Mouse (Mus musculus): Measurements from ENCODE around the gene Fbf1.
"Not testable (repeated sequence)": the region's sequence is repeated elsewhere in the genome, so short reads cannot be mapped to it uniquely, and the experiment has no call there.

Gene Fbf1

DNA sequence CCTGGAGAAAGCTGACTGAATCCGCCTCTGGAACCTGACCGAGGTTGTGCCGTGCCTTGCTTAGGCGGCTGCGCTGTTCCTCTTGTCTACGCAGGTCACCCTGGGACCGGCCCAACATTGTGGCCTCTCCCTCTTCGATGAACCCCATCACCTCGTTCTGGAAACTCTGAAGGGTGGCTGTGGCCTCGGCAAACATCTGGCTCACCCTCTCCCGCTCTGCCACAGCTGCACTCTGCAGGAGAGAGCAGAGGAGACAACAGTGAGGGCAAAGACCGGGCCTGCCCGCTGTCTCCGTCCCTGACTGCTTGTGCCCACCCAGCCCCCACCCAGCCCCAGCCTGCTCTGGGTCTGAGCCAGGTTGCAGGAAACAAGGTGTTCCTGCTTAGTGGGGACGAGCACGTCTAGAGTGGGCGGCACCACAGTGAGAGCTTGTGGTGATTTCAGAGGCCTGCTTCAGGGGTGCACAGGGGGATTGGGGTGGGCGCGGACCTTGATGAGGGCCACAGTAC lies 60.1 kb downstream of the Fbf1 start:
- DNase-seq (ENCODE audit: low spot score): no peak

DNA sequence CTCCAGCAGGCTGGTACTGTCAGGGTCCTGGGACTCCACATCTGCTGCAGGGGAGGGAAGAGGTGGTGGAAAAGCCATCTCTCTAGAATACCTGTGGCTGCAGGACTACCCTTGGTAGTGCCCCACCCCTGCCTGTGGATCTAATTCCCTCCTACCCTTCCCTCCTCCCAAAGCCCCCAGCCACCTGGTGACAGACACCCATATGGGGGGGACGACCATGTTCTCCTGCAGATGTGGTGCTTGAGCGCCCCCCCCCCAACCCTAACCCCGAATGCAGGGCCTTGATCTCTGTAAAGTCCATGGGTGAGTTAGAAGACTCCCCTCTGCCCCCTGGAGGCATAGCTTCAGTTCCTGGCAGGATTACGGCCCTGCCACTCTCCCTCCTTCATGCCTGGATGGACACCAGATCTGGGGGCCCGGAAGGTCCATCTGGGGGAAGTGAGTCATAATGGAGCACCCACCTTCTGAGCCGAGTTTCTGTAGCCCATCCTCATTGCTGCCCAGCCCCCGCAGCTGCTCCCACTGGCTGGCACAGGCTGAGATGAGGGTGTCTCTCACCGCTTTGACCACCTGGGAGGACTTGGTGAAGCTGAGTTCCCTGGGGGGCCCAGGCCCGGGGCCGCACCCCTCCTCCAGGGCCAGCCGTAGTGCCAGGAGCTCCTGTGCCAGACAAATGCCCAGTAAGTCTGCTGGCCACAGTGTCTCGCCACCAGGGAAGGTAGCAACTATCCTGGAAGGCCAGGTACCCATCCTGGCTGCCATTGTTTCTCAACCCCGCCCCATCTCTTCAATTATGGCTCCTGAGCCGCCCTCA lies 60.8 kb downstream of the Fbf1 start:
- no peak for DNase-seq (ENCODE audit: low spot score)

DNA sequence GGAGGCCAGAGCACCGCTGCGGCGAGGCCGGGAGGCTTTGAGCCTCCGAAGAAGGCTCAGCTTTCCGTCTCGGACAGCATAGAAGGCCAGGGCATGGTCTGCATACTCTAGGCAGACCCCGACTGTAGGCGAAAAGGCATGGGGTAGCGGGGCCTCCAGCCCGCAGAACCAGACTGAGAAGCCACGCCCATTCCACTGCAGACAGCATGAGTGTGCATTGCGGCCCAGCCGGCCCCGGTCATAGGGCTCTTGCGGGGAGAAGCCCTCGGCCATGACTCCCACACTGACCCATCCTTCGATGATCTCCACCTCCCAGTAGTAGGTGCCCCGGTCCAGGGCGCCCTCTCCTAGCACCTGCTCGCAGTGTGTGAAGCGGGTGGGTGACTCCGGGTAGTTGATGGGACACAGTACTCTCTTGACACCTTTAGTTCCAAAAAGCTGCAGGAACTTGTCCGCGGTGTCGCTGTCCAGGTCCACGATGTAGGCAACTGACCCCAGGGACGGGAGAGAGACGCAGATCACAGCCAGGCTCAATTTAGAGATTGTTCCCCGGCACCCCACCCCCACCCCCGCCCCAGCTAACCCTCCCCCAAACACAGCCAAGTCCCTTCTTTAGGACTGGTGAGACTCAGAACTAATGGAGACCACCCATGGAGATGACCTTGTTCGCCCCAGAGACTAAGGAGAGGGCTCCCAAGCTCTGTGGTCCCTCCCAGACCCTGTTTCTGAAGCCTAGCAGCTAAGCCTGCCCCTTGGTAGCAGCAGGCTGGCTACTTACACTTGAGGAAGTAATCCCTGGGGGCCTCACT lies 61.6 kb downstream of the Fbf1 start:
- no peak for DNase-seq (ENCODE audit: low spot score)

DNA sequence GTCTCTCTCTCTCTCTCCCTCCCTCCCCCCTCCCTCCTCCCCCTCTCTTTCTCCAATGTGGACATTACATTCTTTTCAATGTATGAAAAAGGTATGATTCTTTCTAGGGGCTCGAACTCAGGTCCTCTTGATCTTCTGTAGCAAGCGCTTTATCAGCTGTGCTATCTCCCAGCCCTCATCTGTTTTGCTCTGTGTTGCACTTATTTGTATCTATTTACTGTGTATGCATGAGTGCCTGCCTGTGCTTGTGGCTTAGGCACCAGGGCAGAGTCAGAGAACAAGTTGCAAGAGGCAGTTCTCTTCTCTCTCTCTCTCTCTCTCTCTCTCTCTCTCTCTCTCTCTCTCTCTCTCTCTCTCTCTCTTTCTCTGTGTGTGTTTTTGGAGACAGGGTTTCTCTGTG lies 62.9 kb downstream of the Fbf1 start:
- no peak for DNase-seq (ENCODE audit: low spot score)

DNA sequence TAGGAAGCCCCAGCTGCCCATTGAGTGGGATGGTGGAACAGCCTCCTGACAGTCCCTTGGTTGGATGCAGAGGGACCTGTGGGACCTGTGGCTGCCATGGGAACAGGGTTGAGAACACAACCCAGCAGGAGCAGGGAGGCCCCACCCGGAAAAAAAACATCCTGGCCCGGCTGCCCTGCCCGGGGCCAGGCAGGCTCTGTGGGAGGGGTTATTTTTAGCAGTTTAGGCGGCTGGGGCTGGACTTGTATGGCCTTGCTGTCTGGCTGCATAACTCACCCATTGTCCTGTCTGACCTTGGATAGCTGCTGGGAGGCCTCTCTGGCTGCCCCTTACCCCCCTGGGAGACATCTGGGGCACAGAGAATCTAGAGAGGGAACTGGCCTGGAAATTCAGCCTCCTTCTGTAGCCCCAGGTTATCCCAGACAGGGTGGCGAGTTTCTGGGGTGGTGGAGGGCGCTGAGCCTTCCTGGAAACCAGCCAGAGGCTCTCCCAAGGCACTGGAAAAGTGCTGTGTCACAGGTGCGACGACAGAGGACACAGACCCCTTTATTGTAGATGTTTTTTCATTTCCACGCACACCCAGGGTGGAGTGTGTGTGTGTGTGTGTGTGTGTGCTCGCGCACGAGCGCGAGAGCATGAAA lies 63.8 kb downstream of the Fbf1 start:
- no peak for DNase-seq (ENCODE audit: low spot score)

DNA sequence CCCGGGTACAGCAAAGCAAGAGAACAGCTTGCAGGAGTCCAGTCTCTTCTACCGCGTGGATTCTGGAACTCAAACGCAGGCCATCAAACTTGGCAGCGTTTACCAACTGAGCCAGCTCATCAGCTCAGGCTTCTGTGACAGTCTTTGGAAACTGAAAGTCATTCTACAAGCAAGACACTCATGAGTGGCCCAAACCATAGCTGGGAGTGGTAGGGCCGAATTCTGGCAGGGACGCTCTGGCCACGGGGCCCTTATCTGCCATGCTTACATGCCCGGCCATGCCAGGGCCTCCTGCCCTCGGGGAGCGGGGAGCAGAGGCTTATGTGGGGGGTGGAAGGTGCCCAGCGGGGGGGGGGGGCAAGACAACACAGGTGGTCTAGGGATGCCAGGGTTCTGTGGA lies 64.4 kb downstream of the Fbf1 start:
- no peak for DNase-seq (ENCODE audit: low spot score)

DNA sequence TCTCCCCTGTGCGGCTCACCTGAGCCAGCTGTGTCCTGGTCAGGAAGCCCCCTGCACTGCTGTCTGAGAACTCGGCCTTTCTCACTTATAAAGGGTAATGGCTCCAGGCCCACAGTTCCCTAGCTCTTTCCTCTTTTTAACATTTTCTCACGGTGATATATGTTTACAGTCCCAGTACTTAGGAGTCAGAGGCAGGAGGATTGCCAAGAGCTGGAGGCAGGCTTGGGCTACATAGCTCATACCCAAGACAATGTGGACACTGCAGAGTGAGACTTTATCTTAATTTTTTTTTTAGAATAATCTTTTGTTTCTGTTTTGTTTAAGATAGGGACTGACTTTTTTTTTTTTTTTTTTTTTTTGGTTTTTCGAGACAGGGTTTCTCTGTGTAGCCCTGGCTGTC lies 65.5 kb downstream of the Fbf1 start:
- no peak for DNase-seq (ENCODE audit: low spot score)

DNA sequence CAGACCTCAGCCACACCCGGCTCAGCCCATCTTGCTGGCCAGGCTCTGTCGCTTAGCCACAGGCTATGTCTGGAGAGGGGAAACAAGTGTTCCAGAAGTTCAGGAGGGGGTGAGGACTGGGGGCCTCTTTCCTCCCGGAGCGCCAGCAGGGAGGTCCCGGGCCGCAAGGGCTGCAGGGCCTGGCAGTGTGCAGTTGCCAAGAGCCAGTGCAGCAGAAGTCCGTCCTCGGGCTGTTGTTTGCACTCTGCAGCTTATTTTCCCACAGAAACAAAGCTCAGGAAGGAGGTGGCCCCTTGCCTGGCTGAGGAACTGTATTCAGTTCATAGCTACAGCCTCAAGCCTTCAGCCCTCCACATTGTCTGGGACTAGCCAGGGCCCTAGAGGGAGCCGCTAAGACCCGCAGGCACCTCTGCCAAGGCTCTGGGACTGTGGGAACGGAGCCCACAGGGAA lies 66.0 kb downstream of the Fbf1 start:
- no peak for DNase-seq (ENCODE audit: low spot score)

DNA sequence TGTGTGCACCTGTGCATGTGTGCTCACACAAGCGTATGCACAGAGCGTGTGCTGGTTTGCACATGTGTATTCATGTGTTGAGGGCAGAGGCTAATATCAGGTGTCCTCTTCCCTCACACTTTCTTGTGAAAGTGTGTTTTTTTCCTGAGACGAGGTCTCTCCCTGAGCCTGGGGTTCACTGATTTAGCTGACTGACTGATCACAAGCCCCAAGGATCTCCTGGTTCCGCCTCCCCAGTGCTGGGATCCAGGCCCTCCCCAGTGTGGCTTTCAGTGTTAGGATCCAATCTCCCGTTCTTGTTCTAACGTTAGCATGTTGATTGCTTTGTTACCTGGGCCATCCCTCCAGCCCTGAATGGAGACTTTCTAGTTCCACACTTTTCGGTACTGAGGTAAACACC lies 67.1 kb downstream of the Fbf1 start:
- no peak for DNase-seq (ENCODE audit: low spot score)

DNA sequence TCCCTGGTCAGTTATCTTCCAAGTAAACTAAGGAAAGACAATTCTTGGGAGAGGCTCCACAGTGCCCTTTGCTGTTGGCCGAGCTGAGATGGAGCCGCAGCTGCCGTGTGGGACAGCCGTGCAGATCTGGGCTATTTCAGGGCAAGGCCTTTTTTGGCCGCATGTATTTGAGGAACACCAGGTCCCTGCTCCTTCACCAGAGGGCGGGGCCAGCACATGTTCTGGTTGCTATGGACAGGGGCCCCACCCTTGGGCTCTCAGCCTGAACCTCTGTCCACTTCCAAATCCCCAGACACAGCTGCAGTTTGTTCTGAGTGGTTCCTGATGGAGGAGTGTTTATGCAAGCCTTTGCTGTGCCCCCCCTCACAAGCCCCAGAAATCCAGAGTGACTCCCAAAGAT lies 67.6 kb downstream of the Fbf1 start:
- DNase-seq (ENCODE audit: low spot score): no peak

DNA sequence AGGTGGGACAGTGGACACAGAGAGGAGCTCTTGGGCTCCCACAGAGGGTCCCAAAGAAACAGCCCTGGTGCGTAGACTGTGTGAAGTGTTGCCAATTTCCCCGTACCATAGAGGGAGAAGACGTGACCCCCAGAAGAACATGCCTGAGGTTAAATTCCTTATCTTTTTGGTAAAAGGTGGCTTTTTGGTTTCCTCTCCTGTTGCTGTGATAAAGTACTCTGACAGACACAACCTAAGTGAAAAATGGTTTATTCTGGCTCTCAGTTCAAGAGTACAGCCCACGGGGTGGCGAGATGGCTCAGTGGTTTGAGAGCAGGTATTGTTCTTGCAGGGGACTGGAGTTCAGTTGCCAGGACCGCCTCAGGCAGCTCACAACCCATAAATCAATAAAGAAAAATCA lies 68.5 kb downstream of the Fbf1 start:
- DNase-seq (ENCODE audit: low spot score): no peak

DNA sequence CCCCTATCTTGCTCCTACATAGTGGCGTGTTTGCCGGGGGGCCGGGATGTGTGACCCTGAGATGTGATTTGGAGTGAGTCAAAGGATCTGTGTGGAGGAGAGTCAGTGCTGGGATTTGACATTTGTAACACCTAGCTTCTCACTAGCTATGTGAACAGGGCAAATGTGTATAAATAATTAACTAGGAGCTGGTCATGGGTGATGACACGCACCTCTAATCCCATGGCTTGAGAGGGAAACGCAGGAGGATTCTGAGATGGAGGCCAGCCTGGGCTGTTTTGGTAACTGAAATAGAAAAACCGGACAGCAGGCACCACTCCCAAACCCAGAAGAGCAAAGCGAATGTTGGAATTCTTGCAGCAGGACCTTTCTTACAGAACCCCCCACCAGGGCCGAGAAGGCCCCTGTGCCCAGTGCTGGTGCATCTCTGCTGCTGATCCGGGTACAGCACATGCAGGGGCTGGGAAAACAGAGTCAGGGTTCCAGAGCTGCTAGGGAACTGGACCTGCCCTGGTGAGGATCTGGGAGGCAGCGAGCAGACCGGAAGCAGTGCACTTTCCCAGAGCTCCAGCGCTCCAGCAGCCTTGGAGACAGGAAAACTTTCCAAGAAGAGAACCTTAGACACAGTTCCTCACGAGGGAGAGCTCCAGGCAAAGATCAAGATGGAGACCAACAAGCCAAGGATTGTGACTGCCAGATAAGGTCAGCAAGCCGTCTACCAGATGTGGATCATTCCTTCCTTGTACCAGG lies 69.1 kb downstream of the Fbf1 start:
- no peak for DNase-seq (ENCODE audit: low spot score)

DNA sequence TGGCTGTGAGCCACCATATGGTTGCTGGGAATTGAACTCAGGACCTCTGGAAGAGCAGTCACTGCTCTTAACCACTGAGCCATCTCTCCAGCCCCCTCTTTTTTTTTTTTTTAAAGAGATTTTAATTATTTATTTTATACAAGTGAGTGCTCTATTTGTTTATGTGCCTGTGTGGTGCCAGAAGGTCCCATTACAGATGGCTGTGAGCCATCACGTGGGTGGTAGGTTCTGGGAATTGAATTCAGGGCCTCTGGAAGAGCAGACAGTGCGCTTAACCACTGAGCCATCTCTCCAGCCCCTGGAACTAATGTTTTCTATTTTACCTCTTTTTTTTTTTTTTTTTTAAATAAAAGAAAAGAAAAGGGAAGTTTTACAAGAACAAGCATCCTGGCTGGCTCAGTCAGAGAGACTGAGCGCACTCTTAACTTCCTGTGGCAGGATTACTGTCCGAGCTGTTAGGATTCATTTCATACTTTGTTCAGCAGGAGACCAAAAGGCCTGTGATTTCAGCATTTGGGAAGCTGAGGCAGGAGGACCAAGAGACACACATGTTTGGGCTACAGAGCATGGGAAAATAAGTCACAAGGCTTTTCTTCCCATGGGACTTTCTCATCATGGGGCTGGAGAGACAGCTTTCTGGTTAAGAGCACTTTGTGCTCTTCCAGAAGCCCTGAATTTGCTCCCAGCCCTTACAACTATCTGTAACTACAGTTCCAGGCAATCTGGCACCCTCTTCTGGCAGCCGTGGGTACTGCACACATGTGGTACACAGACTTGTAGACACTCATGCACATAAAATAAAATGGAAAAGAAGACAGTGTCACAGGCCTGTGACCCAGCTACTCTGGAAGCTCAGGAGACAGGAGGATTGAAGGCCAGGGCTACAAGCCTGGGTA lies 71.5 kb downstream of the Fbf1 start:
- DNase-seq (ENCODE audit: low spot score): no peak

DNA sequence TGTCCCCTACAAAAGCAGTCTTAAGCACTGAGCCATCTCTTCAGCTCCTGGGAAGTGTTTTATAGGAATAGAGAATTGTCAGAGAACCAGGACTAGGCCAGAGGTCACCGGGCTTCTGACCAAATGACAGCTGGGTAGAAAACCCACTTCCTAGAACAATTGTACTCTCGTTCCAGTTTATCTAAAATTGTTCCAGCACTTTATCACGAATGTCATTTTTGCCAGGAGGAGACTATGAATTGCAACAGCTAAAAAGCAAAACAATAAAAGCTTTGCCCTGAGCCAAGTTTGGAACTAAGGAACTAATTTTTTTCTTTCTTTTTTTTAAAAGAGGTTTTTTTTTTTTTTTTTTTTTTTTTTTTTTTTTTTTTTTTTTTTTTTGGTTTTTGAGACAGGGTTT lies 72.4 kb downstream of the Fbf1 start:
- DNase-seq (ENCODE audit: low spot score): no peak

DNA sequence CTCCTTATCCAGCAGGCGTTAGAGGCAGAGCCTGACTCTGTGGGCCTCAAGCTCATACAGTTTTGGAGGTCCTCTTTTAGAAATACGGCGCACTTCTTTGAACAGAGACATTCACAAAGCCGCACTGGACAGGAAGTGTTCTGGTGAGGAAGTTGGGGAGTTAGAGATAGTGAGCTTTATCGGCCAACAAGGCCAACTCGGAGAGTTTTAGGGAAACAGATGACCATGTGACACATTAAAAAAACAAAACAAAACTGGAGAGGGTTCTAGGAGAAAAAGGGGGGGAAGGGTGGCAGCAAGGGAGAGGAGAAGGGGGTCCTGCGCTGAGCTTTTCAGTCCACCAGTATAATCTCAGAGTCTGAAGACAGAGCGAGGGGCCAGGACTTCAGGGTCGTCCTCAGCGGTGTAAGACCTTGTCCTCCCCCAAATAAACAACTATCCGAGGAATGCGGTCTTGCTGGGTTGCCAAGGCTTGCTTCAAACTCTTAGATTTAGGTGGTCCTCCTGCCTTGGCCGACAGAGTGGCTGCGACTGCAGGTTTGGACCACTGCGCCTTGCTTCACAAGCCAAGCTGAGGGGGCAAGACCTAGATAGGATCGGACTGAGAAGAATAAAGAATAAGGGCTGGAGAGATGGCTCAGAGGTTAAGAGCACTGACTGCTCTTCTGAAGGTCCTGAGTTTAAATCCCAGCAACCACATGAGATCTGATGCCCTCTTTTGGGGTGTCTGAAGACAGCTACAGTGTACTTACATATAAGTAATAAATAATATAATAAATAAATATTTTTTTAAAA lies 74.0 kb downstream of the Fbf1 start:
- DNase-seq (ENCODE audit: low spot score): no peak

DNA sequence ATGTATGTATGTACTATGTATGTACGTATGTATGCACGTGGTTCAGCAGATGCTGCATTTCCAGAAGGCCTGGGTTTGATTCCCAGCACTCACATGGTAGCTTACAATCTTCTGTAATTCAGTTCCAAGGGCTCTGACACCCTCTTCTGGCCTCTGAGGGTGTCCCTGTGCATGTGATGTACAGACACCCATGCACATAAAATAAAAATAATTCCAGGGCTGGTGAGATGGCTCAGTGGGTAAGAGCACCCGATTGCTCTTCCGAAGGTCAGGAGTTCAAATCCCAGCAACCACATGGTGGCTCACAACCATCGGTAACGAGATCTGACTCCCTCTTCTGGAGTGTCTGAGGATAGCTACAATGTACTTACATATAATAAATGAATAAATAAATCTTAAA lies 75.0 kb downstream of the Fbf1 start:
- DNase-seq (ENCODE audit: low spot score): not testable (repeated sequence)
